Mouse (Mus musculus) midbrain, embryonic 14.5 days (tissue): ENCODE measurements around the gene Ugt2b38. TPM values are rescaled to one million over a fixed set of nuclear protein-coding genes. Genes with fewer than 3 reads are reported as not detected.
"Not testable (repeated sequence)": the region's sequence is repeated elsewhere in the genome, so short reads cannot be mapped to it uniquely, and the experiment has no call there.

ENCODE experiments used
- ATAC-seq: fragments of 200-750 bp; cut with Nextera tagmentation; 2 replicates; pipeline ENCODE4 v1.8.0; 2017; ENCODE audit warnings: moderate number of reproducible peaks, moderate library complexity; ENCODE audit not compliant: low FRiP score, low TSS enrichment
- DNase-seq: peaks from one replicate; pipeline ENCODE4 v3.0.0-alpha.2; 2015
- H3K27ac ChIP-seq: fragments of 300-500 bp; sonication (generic); replicated peaks from 2 replicates; pipeline ENCODE4 v1.5.1; 2014; ENCODE audit warnings: mild to moderate bottlenecking, low read depth, low read length, moderate library complexity
- H3K27me3 ChIP-seq: fragments of 300-500 bp; sonication (generic); 2 replicates; pipeline ENCODE4 v1.6.1; 2014; ENCODE audit warnings: low read length, control low read depth, mixed read lengths; ENCODE audit not compliant: control insufficient read depth, insufficient read depth
- H3K36me3 ChIP-seq: fragments of 300-500 bp; sonication (generic); 2 replicates; pipeline ENCODE4 v1.6.1; 2014; ENCODE audit warnings: low read length, control low read depth; ENCODE audit not compliant: control insufficient read depth, insufficient read depth
- H3K4me1 ChIP-seq: fragments of 300-500 bp; sonication (generic); 2 replicates; pipeline ENCODE4 v1.6.1; 2014; ENCODE audit warnings: mild to moderate bottlenecking, antibody characterized with exemption, low read length, control low read depth; ENCODE audit not compliant: control insufficient read depth, insufficient read depth
- H3K4me2 ChIP-seq: fragments of 300-500 bp; sonication (generic); 2 replicates; pipeline ENCODE4 v1.6.1; 2014; ENCODE audit warnings: mild to moderate bottlenecking, low read length, moderate library complexity
- H3K4me3 ChIP-seq: fragments of 300-500 bp; sonication (generic); replicated peaks from 2 replicates; pipeline ENCODE4 v1.5.1; 2014; ENCODE audit warnings: low read depth, low read length
- H3K9ac ChIP-seq: fragments of 300-500 bp; sonication (generic); replicated peaks from 2 replicates; pipeline ENCODE4 v1.6.1; 2014; ENCODE audit warnings: mild to moderate bottlenecking, low read length, moderate library complexity
- H3K9me3 ChIP-seq: fragments of 300-500 bp; sonication (generic); 2 replicates; pipeline ENCODE4 v1.6.1; 2016; ENCODE audit warnings: low read length, control low read depth, mixed read lengths; ENCODE audit not compliant: control insufficient read depth
- WGBS: fragments of 180-500 bp; shearing (Covaris S2); extraction: QIAGEN DNeasy Blood & Tissue Kit; methylation state at CpG from one replicate; pipeline ENCODE4 v1.1.7; 2014; 5-methylcytosine and 5-hydroxymethylcytosine counted together
- polyA plus RNA-seq: library from polyadenylated mRNA; unstranded; fragments of >200 nt; fragmentation: Nextera tagmentation; extraction: Ambion mirVana; gene quantifications from 2 replicates; pipeline ENCODE4 v1.2.1, GENCODE M21; 2014

Ugt2b38 gene
- polyA plus RNA-seq, 1 experiment from 2014 or later = not detected

- 88% methylated on average over 2 of the region's 2 CpGs for WGBS
- DNase-seq (no peak), ATAC-seq (no peak)
- Histone ChIP-seq H3K27me3 (no peaks in the 10 kb centered on the region), H3K27ac (no peak overlapping the region), H3K4me1 (no peaks in the 10 kb centered on the region), H3K9ac (no peak overlapping the region), H3K36me3 (no peaks in the 10 kb centered on the region), H3K4me3 (no peak overlapping the region), H3K9me3 (no peaks in the 10 kb centered on the region), H3K4me2 (no peak overlapping the region)
Measured at GRCm38 (mm10) chr5:87390818-87391217, 33.2 kb downstream of the Ugt2b38 start.

- H3K27me3 ChIP-seq = no peaks in the 10 kb centered on the region
- no peak overlapping the region for H3K27ac ChIP-seq
- no peak overlapping the region for H3K9ac ChIP-seq
- DNase-seq (no peak), ATAC-seq (no peak; the same call in 1 of the 2 replicates)
- 87% methylated on average over 2 of the region's 2 CpGs for WGBS
- no peak overlapping the region for H3K4me2 ChIP-seq
- no peaks in the 10 kb centered on the region for H3K9me3 ChIP-seq
- H3K36me3 ChIP-seq = no peaks in the 10 kb centered on the region
- H3K4me3 ChIP-seq = no peak overlapping the region
- H3K4me1 ChIP-seq = no peaks in the 10 kb centered on the region
Measured at GRCm38 (mm10) chr5:87380234-87380633, 43.8 kb downstream of the Ugt2b38 start.

- Histone ChIP-seq H3K4me2 (no peak overlapping the region), H3K9me3 (no peaks in the 10 kb centered on the region), H3K9ac (no peak overlapping the region), H3K36me3 (no peaks in the 10 kb centered on the region), H3K27me3 (no peaks in the 10 kb centered on the region), H3K27ac (no peak overlapping the region), H3K4me1 (no peaks in the 10 kb centered on the region), H3K4me3 (no peak overlapping the region)
- ATAC-seq (0 out of 2 replicates have a peak, but pooled peaks have one; percentile 24), DNase-seq (no peak)
Measured at GRCm38 (mm10) chr5:87379825-87380224, 44.2 kb downstream of the Ugt2b38 start.

GRCm38 (mm10) chr5:87375874-87376383 lies 48.1 kb downstream of the Ugt2b38 start:
- Histone ChIP-seq H3K9me3 (no peaks in the 10 kb centered on the region), H3K4me3 (no peak overlapping the region), H3K9ac (no peak overlapping the region), H3K4me2 (no peak overlapping the region), H3K27ac (no peak overlapping the region), H3K4me1 (no peaks in the 10 kb centered on the region), H3K27me3 (no peaks in the 10 kb centered on the region), H3K36me3 (no peaks in the 10 kb centered on the region)
- ATAC-seq (no peak), DNase-seq (no peak)
- 92% methylated on average over 3 of the region's 3 CpGs for WGBS

- Histone ChIP-seq H3K4me3 (no peak overlapping the region), H3K4me2 (no peak overlapping the region), H3K27me3 (no peaks in the 10 kb centered on the region), H3K4me1 (no peaks in the 10 kb centered on the region), H3K9ac (no peak overlapping the region), H3K9me3 (no peaks in the 10 kb centered on the region), H3K27ac (no peak overlapping the region), H3K36me3 (no peaks in the 10 kb centered on the region)
- 72% methylated on average over 1 of the region's 1 CpGs for WGBS
- DNase-seq (no peak), ATAC-seq (no peak)
Measured at GRCm38 (mm10) chr5:87373502-87373863, 50.5 kb downstream of the Ugt2b38 start.

- H3K27me3 ChIP-seq, H3K9me3 ChIP-seq, H3K36me3 ChIP-seq, H3K4me2 ChIP-seq, H3K4me1 ChIP-seq, H3K9ac ChIP-seq, H3K27ac ChIP-seq, H3K4me3 ChIP-seq, ATAC-seq, DNase-seq: not testable (repeated sequence)
- 77% methylated on average over 4 of the region's 4 CpGs for WGBS
Measured at GRCm38 (mm10) chr5:87372788-87373501, 51.1 kb downstream of the Ugt2b38 start.

Other genes with a start within 250 kb of the Ugt2b38 start
- gene Ugt2b37, start 169.4 kb downstream of the Ugt2b38 start, polyA plus RNA-seq = not detected in 2 replicates
- gene Ugt2a3, start 87.0 kb downstream of the Ugt2b38 start, polyA plus RNA-seq = not detected in 2 replicates
- not detected in 2 replicates for gene Ugt2a2, start 58.1 kb upstream of the Ugt2b38 start, polyA plus RNA-seq
- not detected in 2 replicates for gene Gm43638, start 62.6 kb upstream of the Ugt2b38 start, polyA plus RNA-seq
- gene Ugt2a1, start 66.7 kb upstream of the Ugt2b38 start, polyA plus RNA-seq = not detected in 2 replicates
- gene Sult1b1, start 114.0 kb upstream of the Ugt2b38 start, polyA plus RNA-seq = not detected in 2 replicates
- not detected in 2 replicates for gene Sult1d1, start 144.8 kb upstream of the Ugt2b38 start, polyA plus RNA-seq
- not detected in 2 replicates for gene Sult1e1, start 167.4 kb upstream of the Ugt2b38 start, polyA plus RNA-seq
- not detected in 2 replicates for gene Csn1s1, start 242.0 kb upstream of the Ugt2b38 start, polyA plus RNA-seq